Mouse (Mus musculus) adrenal gland, adult 8-10 months (tissue): ENCODE measurements at regions not wholly inside any gene's neighbourhood (a gene's known extent, or its start where the extent isn't known, plus 50 kb on each side); places are given as distances from the start of the nearest gene placed in this dataset.

Source experiments
- DNase-seq: peaks from one replicate; pipeline ENCODE4 v3.0.0; 2022

DNA sequence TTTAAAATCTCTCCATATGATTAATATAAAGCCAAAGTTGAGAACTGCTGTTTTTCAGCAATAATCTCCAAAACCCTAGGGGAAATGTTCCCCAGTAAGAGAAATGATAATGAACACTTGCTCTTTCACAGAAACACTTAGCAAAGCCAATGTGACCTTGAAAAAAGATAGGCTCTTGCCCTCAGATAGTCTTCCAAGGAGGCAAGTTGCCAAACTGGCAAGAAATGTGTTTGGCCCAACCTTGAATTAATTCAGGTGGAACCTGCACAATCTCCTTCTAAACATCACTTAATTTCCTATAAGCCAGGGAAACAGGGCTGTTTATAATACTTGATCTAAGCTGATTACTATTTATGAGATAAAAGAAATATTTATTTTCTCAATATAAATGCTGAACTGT lies 244.0 kb upstream of the Gnaz start:
- peak; percentile 2 for DNase-seq

DNA sequence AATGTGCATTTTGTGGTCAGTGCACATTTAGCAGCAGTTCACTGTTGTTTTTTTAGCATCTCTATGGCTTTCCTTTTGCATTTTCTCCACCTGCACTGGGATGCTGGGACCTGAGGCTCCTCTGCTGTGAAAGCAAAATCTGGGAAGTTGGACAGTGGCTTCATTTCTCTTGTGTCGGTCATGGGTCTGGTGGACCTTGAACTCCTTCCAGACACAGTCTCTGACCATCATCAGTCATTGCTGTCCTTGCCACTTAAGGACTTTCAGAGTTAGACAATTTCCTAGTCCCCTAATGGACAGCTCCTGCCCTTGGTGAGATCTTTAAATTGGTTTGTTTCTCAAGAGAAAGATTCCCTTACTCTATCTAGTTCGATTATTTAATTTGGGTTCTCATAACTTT lies 217.5 kb upstream of the Gnaz start:
- peak; percentile 28 for DNase-seq

DNA sequence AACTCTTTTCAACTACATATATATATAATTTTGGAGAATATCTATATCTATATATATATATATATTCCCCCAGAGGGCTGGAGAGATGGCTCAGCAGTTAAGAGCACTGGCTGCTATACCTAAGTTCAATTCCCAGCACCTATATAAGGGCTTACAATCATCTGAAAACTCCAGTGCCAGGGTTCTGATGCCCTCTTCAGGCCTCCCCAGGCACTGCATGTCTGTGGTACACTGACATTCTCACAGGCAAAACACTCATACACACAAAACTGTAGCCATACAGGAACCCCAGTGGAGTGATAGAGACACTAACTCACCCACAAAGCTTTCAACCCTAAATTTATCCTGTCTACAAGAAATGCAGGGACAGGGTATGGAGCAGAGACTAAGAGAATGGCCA lies 216.1 kb upstream of the Gnaz start:
- no peak for DNase-seq

DNA sequence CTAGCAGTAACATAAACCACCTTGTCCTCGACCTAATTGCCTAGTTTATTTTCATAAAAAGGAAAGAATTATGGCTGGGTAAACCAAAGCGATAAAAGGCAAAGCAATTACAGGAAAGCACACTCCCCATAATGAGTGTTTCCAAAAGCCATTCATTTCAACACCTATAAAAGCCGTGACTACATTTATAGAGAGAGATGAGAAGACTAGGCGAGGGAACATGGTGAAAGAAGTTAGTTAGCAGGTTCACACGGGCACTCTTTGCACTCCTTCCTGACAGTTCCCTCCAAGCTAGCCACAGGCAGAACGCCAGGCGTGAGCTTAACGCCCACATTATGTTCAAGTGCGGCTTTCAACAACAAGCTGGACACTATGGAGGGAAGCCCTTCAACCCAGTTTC lies 206.2 kb upstream of the Gnaz start:
- DNase-seq, result no peak

DNA sequence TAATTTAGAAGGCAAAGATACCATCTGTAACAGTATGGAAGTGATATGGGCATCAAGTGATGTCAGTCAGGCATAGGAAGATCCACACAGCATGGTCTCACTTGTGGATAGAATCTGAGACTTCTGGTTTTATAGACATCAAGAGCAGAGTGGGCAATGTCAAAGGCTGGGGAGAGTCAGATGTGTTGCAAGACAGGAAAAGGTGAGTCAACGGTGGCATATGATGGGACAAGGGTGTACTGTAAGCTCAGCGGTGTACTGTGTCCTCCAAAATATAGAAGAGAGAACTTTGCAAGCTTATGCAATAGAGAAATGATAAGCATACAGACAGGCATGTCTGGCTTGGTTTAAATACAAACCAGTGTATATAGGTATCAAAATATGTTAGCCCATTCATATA lies 177.7 kb upstream of the Gnaz start:
- no peak for DNase-seq

DNA sequence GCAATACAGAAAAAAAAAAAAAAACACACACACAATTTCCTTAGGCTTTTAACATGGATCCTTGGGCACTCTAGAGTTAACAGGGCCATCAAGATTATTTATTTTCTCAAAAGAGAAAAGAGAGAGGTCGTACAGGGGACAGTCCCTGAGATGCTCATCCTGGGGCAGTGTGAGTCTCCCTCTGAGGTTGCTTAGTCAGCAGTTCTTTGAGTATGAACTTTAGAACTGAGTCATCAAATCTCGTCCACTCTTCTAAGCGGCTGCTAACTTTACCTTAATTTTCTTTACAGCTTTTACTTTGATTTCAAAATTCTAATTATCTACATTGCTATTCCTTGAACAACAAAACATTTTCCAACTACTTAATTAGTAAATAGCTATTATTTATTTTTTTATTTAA lies 177.0 kb upstream of the Gnaz start:
- no peak for DNase-seq

- no peak for DNase-seq
Measured at GRCm38 (mm10) chr10:74823395-74823794, 143.6 kb upstream of the Gnaz start.

GRCm38 (mm10) chr10:74834359-74834758 lies 132.6 kb upstream of the Gnaz start:
- DNase-seq, result no peak

- peak; percentile 53 for DNase-seq
Measured at GRCm38 (mm10) chr10:74848372-74848771, 118.6 kb upstream of the Gnaz start.

DNA sequence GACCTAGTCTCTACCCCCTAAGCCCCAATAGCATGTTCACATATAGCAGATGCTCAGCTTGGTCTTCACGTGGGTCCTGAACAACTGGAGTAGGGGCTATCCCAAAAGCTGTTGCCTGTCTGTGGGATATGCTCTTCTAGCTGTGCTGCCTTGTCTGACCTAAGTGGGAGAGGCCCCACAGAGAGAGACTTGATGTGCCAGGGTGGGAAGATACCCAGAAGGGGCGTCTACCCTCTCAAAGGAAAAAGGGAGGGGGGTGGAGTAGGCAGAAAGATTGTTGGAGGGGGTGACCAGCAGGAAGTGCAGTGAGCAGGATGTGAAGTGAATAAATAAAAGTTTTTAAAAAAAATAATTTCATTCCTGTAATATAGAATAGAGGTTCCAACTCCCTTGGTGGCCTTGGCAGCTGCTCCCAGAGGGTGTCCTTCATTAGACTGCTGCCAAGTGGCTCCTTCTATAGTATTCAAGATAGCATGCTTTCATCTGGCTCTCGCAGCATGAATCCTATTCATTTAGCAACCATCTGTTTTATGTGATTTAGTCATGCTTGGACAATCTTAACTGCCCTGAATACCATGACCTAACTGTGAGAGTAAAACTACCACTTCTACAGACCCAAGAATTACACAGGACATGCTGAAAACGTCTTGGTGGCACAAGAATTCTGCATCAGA lies 111.8 kb upstream of the Gnaz start:
- no peak for DNase-seq
